11 mouse cellular contexts compared by ENCODE assay signal in genomic region chr4:136176022-136176552, GRCm38 (mm10). TPM values are rescaled to one million over a fixed set of nuclear protein-coding genes. Genes with fewer than 3 reads are reported as not detected.
A peak's percentile ranks its signal among the peaks of the same experiment; 100 is the strongest.
DNase-seq lines count a peak whose midpoint lies in the region; ATAC-seq and TF ChIP-seq lines count a peak whose summit lies in the region.
"Had no signal": no experiment of that assay in that cellular context is flagged by ENCODE, and none has a peak within 500 bp of the region (broad histone marks: within the 10 kb centered on the region; RNA-seq: fewer than 3 reads in every experiment).

No protein-coding gene starts in this region.

- ATAC-seq in embryonic facial prominence, embryonic 11.5 days (replicated peaks; ENCODE audit: insufficient number of reproducible peaks, low FRiP score, low TSS enrichment, low read depth): no peak
- no peak for ATAC-seq in liver, embryonic 15.5 days (ENCODE audit: insufficient read depth)

- no peaks in the 10 kb centered on the region for H3K79me2 ChIP-seq in liver, adult 2 months (ENCODE audit: control insufficient read depth, insufficient read depth, low read length)

- TF ChIP-seq CTCF in liver, adult 2 months (IDR thresholded peaks at IDR 0.05; ENCODE audit: low read depth, low read length): no peak

- H3K4me2 ChIP-seq in embryonic facial prominence, embryonic 11.5 days (ENCODE audit: low read depth, low read length): peak overlapping the region; percentile 2; the same call in 1 of the 2 replicates
- H3K4me2 ChIP-seq in liver, embryonic 15.5 days: peak overlapping the region; percentile 85
- H3K4me2 ChIP-seq: heart, embryonic 15.5 days had no signal

- H3K4me3 ChIP-seq in liver, adult 2 months (ENCODE audit: insufficient read depth, low read depth, low read length): no peak overlapping the region
- H3K4me3 ChIP-seq in embryonic facial prominence, embryonic 11.5 days (ENCODE audit: low read depth, low read length): no peak overlapping the region
- peak overlapping the region; percentile 93 for H3K4me3 ChIP-seq in liver, embryonic 15.5 days (replicated peaks)
- H3K4me3 ChIP-seq: heart, embryonic 15.5 days; layer of hippocampus, adult 2 months had no signal

- H3K4me1 ChIP-seq in liver, adult 2 months (ENCODE audit: control insufficient read depth, insufficient read depth, low read length): peaks cover 24% of the 10 kb centered on the region
- H3K4me1 ChIP-seq in embryonic facial prominence, embryonic 11.5 days (ENCODE audit: control insufficient read depth, insufficient read depth, low read length): peaks cover 3% of the 10 kb centered on the region
- peaks cover 85% of the 10 kb centered on the region for H3K4me1 ChIP-seq in liver, embryonic 15.5 days (replicated peaks)

- no peaks in the 10 kb centered on the region for H3K9me3 ChIP-seq in embryonic facial prominence, embryonic 11.5 days (replicated peaks; ENCODE audit: control insufficient read depth, low read length)
- no peaks in the 10 kb centered on the region for H3K9me3 ChIP-seq in liver, embryonic 15.5 days (replicated peaks)
- H3K9me3 ChIP-seq: heart, embryonic 15.5 days had no signal

- 55% methylated on average over 10 of the region's 10 CpGs for WGBS in liver, adult 2 months
- WGBS in embryonic facial prominence, embryonic 11.5 days: 69% methylated on average over 10 of the region's 10 CpGs
- WGBS in liver, embryonic 15.5 days (ENCODE audit: insufficient replicate concordance): 77% methylated on average over 10 of the region's 10 CpGs

- DNase-seq in adrenal gland, adult 2 months: peak; percentile 29
- DNase-seq in adrenal gland, adult 18-20 months (ENCODE audit: low spot score in 2 of 2): no peak
- peak; percentile 64 for DNase-seq in liver, adult 2 months (ENCODE audit: extremely low read depth, low read depth, low spot score)
- DNase-seq in liver: no peak
- DNase-seq in embryonic facial prominence, embryonic 11.5 days (ENCODE audit: low spot score): no peak
- no peak for DNase-seq in layer of hippocampus, adult 9-10 months (ENCODE audit: low spot score)
- DNase-seq in right cerebral cortex, adult 18-20 months: no peak
- DNase-seq: cerebellum, adult 11 months had no signal

- no peak overlapping the region for H3K27ac ChIP-seq in liver, adult 2 months (replicated peaks; ENCODE audit: insufficient read depth, low read depth, low read length)
- H3K27ac ChIP-seq in embryonic facial prominence, embryonic 11.5 days (replicated peaks; ENCODE audit: low read depth, low read length): no peak overlapping the region
- H3K27ac ChIP-seq in liver, embryonic 15.5 days (replicated peaks): peak overlapping the region; percentile 99
- H3K27ac ChIP-seq: heart, embryonic 15.5 days; layer of hippocampus, adult 2 months had no signal

- no peak overlapping the region for H3K9ac ChIP-seq in liver, adult 2 months (ENCODE audit: low read depth, low read length)
- H3K9ac ChIP-seq in embryonic facial prominence, embryonic 11.5 days (replicated peaks; ENCODE audit: low read length): no peak overlapping the region
- H3K9ac ChIP-seq in liver, embryonic 15.5 days: peak overlapping the region; percentile 98
- H3K9ac ChIP-seq: heart, embryonic 15.5 days had no signal

- H3K36me3 ChIP-seq in liver, adult 2 months (ENCODE audit: control insufficient read depth, insufficient read depth, low read length): no peaks in the 10 kb centered on the region
- no peaks in the 10 kb centered on the region for H3K36me3 ChIP-seq in embryonic facial prominence, embryonic 11.5 days (replicated peaks; ENCODE audit: control insufficient read depth, insufficient read depth, low read depth, low read length)
- peaks cover 63% of the 10 kb centered on the region for H3K36me3 ChIP-seq in liver, embryonic 15.5 days (replicated peaks)
- H3K36me3 ChIP-seq: heart, embryonic 15.5 days had no signal

- no peak for TF ChIP-seq POLR2A in liver, adult 2 months (IDR thresholded peaks at IDR 0.05; ENCODE audit: extremely low read depth, insufficient read depth, low read length)

- no peaks in the 10 kb centered on the region for H3K27me3 ChIP-seq in liver, adult 2 months (ENCODE audit: control insufficient read depth, insufficient read depth, low read length)
- H3K27me3 ChIP-seq in embryonic facial prominence, embryonic 11.5 days (ENCODE audit: control insufficient read depth, insufficient read depth, low read length): no peaks in the 10 kb centered on the region
- H3K27me3 ChIP-seq in liver, embryonic 15.5 days: no peaks in the 10 kb centered on the region
- H3K27me3 ChIP-seq: heart, embryonic 15.5 days had no signal

RNA-seq across cellular contexts. Expression of gene E2f2, which starts 3.9 kb away (rescaled TPM):
- total RNA-seq in adrenal gland, adult 2 months (2021): 1 to 10 TPM; 1.8 to 5.1 TPM
- 2.9 and 3.0 TPM in 2 replicates for polyA plus RNA-seq in adrenal gland, adult 2 months (2012; rRNA removed)
- total RNA-seq in adrenal gland, adult 18-20 months (2021): 1 to 10 TPM; 1.9 to 3.2 TPM
- 0.40 and 0.46 TPM in 2 replicates for total RNA-seq in liver, adult 2 months (2014; rRNA removed)
- 0.75 and 0.76 TPM in 2 replicates for polyA plus RNA-seq in liver, adult 2 months (2012; rRNA removed)
- 5.0 and 6.1 TPM in 2 replicates for polyA plus RNA-seq in embryonic facial prominence, embryonic 11.5 days (2014; fragmentation: Nextera tagmentation; extraction: Ambion mirVana)
- 85.3 and 95.6 TPM in 2 replicates for polyA plus RNA-seq in liver, embryonic 15.5 days (2015; fragmentation: Nextera tagmentation; extraction: Ambion mirVana)

RNA-seq across cellular contexts. Expression of gene Asap3, which starts 30.1 kb away (rescaled TPM):
- 1 to 10 TPM; 1.4 to 3.6 TPM for total RNA-seq in adrenal gland, adult 2 months (2021)
- polyA plus RNA-seq in adrenal gland, adult 2 months (2012; rRNA removed): 3.2 and 4.2 TPM in 2 replicates
- total RNA-seq in adrenal gland, adult 18-20 months (2021): 1 to 10 TPM; 1.6 to 2.8 TPM
- total RNA-seq in liver, adult 2 months (2014; rRNA removed): 3.3 and 5.6 TPM in 2 replicates
- polyA plus RNA-seq in liver, adult 2 months (2012; rRNA removed): 5.2 and 5.8 TPM in 2 replicates
- polyA plus RNA-seq in embryonic facial prominence, embryonic 11.5 days (2014; fragmentation: Nextera tagmentation; extraction: Ambion mirVana): 2.8 and 2.9 TPM in 2 replicates
- 2.5 and 3.0 TPM in 2 replicates for polyA plus RNA-seq in liver, embryonic 15.5 days (2015; fragmentation: Nextera tagmentation; extraction: Ambion mirVana)

RNA-seq across cellular contexts. Expression of gene Id3, which starts 32.8 kb away (rescaled TPM):
- total RNA-seq in adrenal gland, adult 2 months (2021): 10 to 100 TPM; 31.5 to 70.5 TPM
- polyA plus RNA-seq in adrenal gland, adult 2 months (2012; rRNA removed): 235 and 298 TPM in 2 replicates
- 10 to 100 TPM; 47.4 to 77.7 TPM for total RNA-seq in adrenal gland, adult 18-20 months (2021)
- 33.2 and 47.4 TPM in 2 replicates for total RNA-seq in liver, adult 2 months (2014; rRNA removed)
- 181 and 274 TPM in 2 replicates for polyA plus RNA-seq in liver, adult 2 months (2012; rRNA removed)
- 608 and 653 TPM in 2 replicates for polyA plus RNA-seq in embryonic facial prominence, embryonic 11.5 days (2014; fragmentation: Nextera tagmentation; extraction: Ambion mirVana)
- 41.3 and 42.6 TPM in 2 replicates for polyA plus RNA-seq in liver, embryonic 15.5 days (2015; fragmentation: Nextera tagmentation; extraction: Ambion mirVana)

Comparison
In these comparisons a context has a peak if more than half of its experiments do, and no peak if none do; other contexts are left out.
1. DNase-seq: peak in adrenal gland, adult 2 months (single experiment) and liver, adult 2 months (single experiment); none in adrenal gland, adult 18-20 months (0 of 2), liver (single experiment), embryonic facial prominence, embryonic 11.5 days (single experiment), layer of hippocampus, adult 9-10 months (single experiment) and right cerebral cortex, adult 18-20 months (single experiment).
2. RNA of gene E2f2, which starts 3.9 kb away (polyA plus RNA-seq): 85.3 to 95.6 TPM in liver, embryonic 15.5 days; 5.0 to 6.1 TPM in embryonic facial prominence, embryonic 11.5 days, 2.9 to 3.0 TPM in adrenal gland, adult 2 months and 0.75 to 0.76 TPM in liver, adult 2 months; every median in the first group is over 10 times any median in the second.